Mouse (Mus musculus): Measurements from ENCODE around the gene Ddx60. TPM values are rescaled to one million over a fixed set of nuclear protein-coding genes. Genes with fewer than 3 reads are reported as not detected.

The Ddx60 gene
- total and polyA plus RNA-seq, 3 experiments: 0.20 to 0.47 (median 0.21) TPM

DNA sequence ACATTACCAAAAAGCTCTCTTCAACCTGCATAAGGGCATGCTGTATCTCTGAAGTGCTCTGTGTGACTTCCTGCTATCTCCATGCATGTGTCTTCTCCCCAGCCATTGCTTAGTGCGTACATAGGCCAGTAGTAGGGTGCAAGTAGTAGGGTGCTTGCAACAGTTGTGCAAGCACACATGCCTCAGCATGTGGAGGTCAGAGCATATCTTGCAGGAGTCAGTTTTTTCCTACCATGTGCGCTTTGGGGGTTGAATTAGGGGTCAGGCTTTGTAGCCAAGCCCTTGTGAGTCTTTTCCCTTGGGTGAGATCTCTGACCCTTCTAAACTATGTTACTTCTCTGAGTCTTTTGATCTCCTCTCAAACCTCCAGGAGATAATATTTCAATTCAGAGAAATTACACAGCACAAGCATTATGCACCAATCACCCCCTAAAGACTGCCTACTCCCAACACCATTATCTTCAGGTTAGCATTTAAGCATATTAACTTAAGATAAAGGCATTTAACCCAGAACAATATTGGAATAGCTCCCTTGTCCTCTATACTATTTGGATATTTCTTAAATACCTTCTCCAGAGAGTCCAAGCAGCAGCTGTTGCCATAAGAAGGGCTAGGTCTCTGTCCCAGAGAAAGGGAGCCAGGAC, 8.6 kb upstream of the Ddx60 start:
- H3K27ac ChIP-seq (ENCODE audit: insufficient read depth, low read depth): no peak overlapping the region
- H3K79me2 ChIP-seq (replicated peaks; ENCODE audit: control insufficient read depth, extremely low read depth, insufficient read depth, poor library complexity, severe bottlenecking): no peaks in the 10 kb centered on the region
- dilution Hi-C loops (cut with MboI; ENCODE audit: extremely low pct_ligation_motif_present, extremely low pct_unique_long_range_greater_than_20kb, low sequenced_read_pairs) (no loop called here), in situ Hi-C loops (cut with MboI; ENCODE audit: low pct_ligation_motif_present, low pct_unique_long_range_greater_than_20kb, low sequenced_read_pairs) (no loop called here)
- no peaks in the 10 kb centered on the region for H3K9me3 ChIP-seq (replicated peaks; ENCODE audit: low read length)
- no peak for DNase-seq (ENCODE audit: extremely low read depth)
- H3K27me3 ChIP-seq (replicated peaks): no peaks in the 10 kb centered on the region
- H3K4me2 ChIP-seq (ENCODE audit: insufficient read depth, low read depth, poor library complexity, severe bottlenecking): no peak overlapping the region
- 0 out of 4 replicates have a peak, but pooled peaks cover 0 to 2% of the 10 kb centered on the region in 2 experiments for H3K4me1 ChIP-seq (ENCODE audit: control insufficient read depth in 1 of 2, insufficient read depth in 2 of 2)
- no peaks in the 10 kb centered on the region for H3K36me3 ChIP-seq (replicated peaks in 1 of 2; ENCODE audit: control insufficient read depth in 1 of 2, insufficient read depth in 1 of 2, low read length in 1 of 2)
- no peak overlapping the region for H3K9ac ChIP-seq (ENCODE audit: insufficient read depth, low read depth)
- H3K4me3 ChIP-seq (replicated peaks in 1 of 3; ENCODE audit: low read depth in 2 of 3, low read length in 2 of 3, poor library complexity in 1 of 3): no peak overlapping the region
- TF ChIP-seq HCFC1 (IDR thresholded peaks at IDR 0.05; ENCODE audit: low read depth, low read length) (no peak), TBP (conservative IDR thresholded peaks at IDR 0.05; ENCODE audit: low read depth, low read length) (no peak), SIN3A (IDR thresholded peaks at IDR 0.05; ENCODE audit: low read length) (no peak), JUN (IDR thresholded peaks at IDR 0.05; ENCODE audit: insufficient read depth, low read depth, low read length) (no peak), TCF12 (IDR thresholded peaks at IDR 0.05; ENCODE audit: low read depth, low read length) (no peak), EP300 (IDR thresholded peaks at IDR 0.05; ENCODE audit: low read length) (no peak), SMC3 (IDR thresholded peaks at IDR 0.05; ENCODE audit: low read depth, low read length) (no peak), ZC3H11A (IDR thresholded peaks at IDR 0.05; ENCODE audit: low read depth, low read length) (no peak), MEF2A (IDR thresholded peaks at IDR 0.05; ENCODE audit: borderline replicate concordance, low read depth, low read length) (no peak), MAFK (IDR thresholded peaks at IDR 0.05; ENCODE audit: insufficient replicate concordance, low read length) (no peak)

DNA sequence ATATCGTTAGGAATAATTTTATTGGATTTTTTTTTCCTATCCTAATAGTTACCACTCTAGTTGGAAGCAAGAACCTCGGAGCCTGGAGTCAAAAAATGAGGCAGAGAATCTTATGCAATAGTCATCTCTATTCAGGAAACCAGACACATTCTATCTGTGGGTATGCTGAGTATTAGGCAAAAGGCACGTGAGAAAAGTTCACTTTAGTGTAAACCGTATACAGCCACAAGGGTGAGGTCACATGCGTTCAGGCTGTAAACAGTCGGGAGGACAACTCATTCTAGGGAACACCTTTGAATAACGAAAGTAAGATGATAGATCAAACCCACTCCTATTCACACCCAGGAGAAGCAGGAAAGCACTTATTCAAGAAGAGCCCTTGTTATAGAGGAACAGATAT, 7.5 kb upstream of the Ddx60 start:
- no peak for TF ChIP-seq GABPA (IDR thresholded peaks at IDR 0.05; ENCODE audit: insufficient replicate concordance, low read depth, low read length)
- peak; percentile 47 for TF ChIP-seq BHLHE40 (IDR thresholded peaks at IDR 0.05; ENCODE audit: low read depth, low read length)
- TF ChIP-seq RAD21 (IDR thresholded peaks at IDR 0.05; ENCODE audit: low read depth, low read length): no peak
- dilution Hi-C loops (cut with MboI; ENCODE audit: extremely low pct_ligation_motif_present, extremely low pct_unique_long_range_greater_than_20kb, low sequenced_read_pairs) (no loop called here), in situ Hi-C loops (cut with MboI; ENCODE audit: low pct_ligation_motif_present, low pct_unique_long_range_greater_than_20kb, low sequenced_read_pairs) (no loop called here)
- no peaks in the 10 kb centered on the region for H3K9me3 ChIP-seq (replicated peaks; ENCODE audit: low read length)
- no peaks in the 10 kb centered on the region for H3K27me3 ChIP-seq (replicated peaks)
- no peak overlapping the region for H3K27ac ChIP-seq (ENCODE audit: insufficient read depth, low read depth)
- no peak overlapping the region for H3K4me3 ChIP-seq (replicated peaks in 1 of 3; ENCODE audit: low read depth in 2 of 3, low read length in 2 of 3, poor library complexity in 1 of 3)
- no peaks in the 10 kb centered on the region for H3K79me2 ChIP-seq (replicated peaks; ENCODE audit: control insufficient read depth, extremely low read depth, insufficient read depth, poor library complexity, severe bottlenecking)
- no peak overlapping the region for H3K9ac ChIP-seq (ENCODE audit: insufficient read depth, low read depth)
- DNase-seq (ENCODE audit: extremely low read depth): no peak
- H3K4me2 ChIP-seq (ENCODE audit: insufficient read depth, low read depth, poor library complexity, severe bottlenecking): 0 out of 2 replicates have a peak overlapping the region, but pooled peaks have one; percentile 24
- 0 out of 4 replicates have a peak, but pooled peaks cover 0 to 2% of the 10 kb centered on the region in 2 experiments for H3K4me1 ChIP-seq (ENCODE audit: control insufficient read depth in 1 of 2, insufficient read depth in 2 of 2)
- H3K36me3 ChIP-seq (replicated peaks in 1 of 2; ENCODE audit: control insufficient read depth in 1 of 2, insufficient read depth in 1 of 2, low read length in 1 of 2): no peaks in the 10 kb centered on the region

All from CH12.LX (cell line).